Mouse (Mus musculus) kidney, postnatal 36 days (tissue): ENCODE results near the gene Slc9a2.
"Not testable (repeated sequence)": the region's sequence is repeated elsewhere in the genome, so short reads cannot be mapped to it uniquely, and the experiment has no call there.

Experiments used
- DNase-seq, 2 experiments: peaks; one replicate each; pipeline ENCODE4 v3.0.0; 2021 to 2022; ENCODE audit warnings: mixed read lengths in 2 of 2

Gene Slc9a2

DNA sequence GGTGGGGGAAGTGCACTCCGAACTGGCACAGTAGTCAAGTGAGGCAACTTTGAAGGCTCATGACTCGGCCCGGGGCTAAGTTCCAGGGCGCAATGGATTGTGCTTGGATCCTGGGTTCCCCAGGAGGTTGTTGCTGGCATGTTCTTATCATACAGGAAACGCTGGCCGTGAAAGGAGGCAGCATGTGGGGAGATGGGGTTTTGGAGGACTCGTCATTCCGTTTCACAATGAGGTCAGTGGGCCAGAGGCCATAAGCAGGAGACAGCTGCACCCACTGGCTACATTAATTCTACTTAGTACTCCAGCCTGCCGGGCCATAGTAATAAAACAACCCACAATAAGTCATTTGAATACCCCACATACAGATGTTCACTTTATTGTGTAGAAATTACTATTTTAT is 34.6 kb downstream of the Slc9a2 start:
- no peak for DNase-seq

DNA sequence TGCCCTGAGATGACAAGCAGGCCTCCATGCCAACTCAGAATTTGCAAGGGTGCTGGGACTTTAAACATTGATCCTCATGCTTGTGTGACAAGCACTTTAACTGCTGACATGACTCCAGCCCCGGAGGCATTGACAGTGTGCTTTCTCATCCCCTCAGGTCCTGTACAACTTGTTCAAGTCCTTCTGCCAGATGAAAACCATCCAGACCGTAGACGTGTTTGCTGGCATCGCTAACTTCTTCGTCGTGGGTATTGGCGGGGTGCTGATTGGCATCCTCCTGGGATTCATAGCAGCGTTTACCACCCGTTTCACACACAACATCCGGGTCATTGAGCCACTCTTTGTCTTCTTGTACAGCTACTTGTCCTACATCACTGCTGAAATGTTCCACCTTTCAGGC is 45.7 kb downstream of the Slc9a2 start:
- DNase-seq, result no peak

DNA sequence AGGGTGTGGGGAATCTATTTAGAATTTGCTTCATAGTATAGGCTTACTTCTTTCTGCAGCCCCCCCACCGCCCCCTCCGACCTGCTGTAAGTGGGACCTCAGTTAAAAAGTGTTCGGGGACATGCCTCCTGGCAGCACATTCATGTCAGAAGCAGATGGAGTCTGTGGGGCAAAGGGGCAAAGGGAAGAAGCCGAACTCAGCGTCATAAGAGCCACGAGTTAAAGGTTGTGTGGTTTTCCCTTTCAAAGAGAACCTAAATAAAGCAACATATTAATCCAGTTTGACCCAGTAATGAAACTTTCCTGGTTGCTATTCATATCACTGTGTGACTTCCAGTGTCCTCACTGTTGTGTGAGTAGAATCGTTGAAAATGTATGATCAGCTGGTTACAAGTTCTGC is 47.0 kb downstream of the Slc9a2 start:
- DNase-seq, result peak; percentile 22 to 23

DNA sequence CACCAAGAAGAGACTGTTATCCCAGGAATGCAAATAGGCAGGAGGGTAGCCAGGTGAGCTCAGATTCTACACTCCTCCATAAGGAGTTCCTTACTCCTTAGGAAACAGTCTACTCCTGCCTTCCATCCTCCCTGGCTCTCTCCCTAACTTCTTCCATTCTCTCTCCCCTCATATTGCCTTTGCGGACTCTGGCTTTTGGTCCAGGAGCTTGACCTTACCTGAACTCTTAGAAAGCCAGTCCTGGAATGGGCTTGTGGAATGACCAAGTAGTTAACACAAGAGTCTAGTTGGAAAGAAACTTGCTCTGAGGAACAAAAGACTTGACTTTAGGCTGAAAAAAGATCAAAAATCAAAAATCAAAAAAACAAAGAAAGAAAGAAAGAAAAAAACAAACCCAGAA is 48.3 kb downstream of the Slc9a2 start:
- DNase-seq, result peak; percentile 28 to 63

DNA sequence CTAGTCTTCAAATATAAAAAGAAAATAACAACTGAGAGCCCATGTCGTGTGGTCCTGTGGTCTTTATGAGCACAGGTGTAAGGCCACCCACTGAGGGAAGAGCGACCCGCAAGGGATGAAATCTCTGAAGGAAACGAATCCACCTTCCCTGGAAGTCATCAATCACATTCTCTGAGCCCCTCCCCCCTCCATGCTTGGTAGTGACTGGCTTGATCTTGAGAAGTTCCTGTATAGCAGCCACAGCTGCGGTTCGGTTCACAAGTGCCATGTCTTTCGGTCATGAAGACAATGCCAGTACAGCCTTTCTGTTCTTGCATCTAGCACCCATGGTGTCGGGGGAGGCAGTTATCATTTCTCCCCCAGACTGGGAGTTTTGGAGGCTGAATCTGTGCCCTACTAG is 57.3 kb downstream of the Slc9a2 start:
- DNase-seq, result no peak

DNA sequence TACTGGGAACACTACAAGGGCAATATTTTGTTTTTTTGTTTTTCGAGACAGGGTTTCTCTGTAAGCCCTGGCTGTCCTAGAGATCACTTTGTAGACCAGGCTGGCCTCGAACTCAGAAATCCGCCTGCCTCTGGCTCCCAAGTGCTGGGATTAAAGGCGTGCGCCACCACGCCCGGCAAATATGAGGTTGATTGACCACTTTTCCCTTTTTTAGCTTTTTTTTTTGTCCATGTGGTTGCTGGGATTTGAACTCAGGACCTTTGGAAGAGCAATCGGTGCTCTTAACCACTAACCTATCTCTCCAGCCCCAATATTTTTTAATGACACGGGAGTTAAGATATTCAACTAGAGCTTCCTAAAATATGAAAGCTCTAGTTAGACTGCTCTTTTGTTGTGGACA is 57.9 kb downstream of the Slc9a2 start:
- DNase-seq, result not testable (repeated sequence)

DNA sequence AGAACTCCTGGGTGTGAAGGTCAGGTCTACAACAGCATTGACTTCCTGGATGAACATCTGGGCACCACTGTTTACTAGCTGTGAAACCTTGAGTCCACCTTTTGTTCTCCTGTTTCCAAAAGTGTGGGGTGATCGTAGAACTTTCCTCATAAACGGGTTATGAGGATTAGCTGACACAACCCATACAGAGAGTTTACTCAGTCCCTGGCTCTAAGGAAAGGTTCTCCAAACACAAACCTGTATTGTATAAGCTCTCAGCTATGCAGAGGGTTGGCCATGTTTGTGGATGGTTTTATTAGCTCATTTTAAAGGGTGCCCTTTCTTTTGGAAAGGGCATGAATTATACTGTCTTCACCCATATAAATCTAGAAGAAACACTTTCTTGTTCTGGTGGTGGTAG is 60.4 kb downstream of the Slc9a2 start:
- DNase-seq, result no peak

DNA sequence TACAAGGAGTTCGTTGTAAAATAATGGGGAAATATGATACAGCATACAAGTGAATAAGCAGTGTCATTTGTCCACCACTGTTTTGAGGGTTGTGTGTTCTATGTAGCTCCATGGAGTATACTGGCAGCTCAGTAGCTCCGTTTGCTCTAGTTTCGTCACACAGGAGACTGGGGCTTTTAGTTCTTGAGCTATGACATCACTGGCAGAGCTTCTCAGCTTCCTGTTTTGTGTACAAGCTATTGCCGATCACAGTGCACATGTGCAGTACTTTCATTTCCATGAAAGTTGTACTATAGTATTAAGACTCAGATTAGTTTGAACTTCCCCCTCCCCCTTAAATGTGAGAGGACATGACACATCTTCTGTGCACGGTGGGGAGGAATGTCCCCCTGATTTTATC is 65.7 kb downstream of the Slc9a2 start:
- DNase-seq, result no peak

DNA sequence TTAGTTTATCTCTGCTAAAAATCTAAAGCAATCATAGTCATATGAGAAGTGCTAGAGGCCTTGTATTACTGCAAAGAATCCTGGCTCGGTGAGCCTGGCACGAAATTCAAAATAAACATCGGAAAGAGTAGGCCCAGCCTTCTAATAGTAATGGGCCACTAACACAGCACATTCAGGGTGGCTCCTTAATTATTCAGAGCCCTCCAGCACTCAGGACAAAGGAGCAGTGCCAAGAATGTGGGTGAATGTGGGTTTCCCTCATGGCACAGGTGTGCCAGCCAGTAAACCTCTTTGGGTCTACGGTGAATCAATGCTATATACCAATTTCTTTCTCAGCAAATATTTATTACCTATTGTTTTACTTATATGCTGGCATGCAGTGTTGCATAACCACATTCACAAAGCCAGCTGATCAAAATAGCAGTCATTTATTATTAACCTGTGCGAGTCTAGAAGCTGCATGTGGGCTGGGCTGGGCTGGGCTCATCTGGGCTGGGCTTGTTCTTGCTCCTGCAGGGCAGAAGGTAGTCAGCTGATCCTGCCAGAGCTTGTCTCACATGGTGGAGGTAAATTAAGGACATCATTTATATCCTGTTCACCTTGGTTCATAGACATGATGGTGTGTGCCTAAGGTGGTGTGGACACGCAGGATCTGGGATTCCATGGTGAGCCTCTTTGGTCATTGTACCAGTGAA is 79.5 kb downstream of the Slc9a2 start:
- peak; percentile 68 to 83 for DNase-seq

DNA sequence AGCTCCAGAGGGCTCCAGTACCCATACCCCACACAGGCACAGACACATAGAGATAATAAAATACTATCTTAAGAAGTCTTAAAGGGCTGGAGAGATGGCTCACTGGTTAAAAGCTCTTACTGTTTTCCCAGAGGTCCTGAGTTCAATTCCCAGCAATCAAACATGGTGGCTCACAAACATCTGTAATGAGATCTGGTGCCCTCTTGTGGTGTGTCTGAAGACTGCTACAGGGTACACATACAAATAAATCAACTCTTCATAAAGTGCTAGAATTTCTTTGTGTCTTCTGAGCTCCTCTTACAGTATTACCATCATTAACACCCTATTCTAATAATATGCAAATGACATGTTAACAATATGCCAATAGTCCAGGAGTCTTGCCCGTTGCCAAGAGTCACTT is 83.7 kb downstream of the Slc9a2 start:
- no peak for DNase-seq

DNA sequence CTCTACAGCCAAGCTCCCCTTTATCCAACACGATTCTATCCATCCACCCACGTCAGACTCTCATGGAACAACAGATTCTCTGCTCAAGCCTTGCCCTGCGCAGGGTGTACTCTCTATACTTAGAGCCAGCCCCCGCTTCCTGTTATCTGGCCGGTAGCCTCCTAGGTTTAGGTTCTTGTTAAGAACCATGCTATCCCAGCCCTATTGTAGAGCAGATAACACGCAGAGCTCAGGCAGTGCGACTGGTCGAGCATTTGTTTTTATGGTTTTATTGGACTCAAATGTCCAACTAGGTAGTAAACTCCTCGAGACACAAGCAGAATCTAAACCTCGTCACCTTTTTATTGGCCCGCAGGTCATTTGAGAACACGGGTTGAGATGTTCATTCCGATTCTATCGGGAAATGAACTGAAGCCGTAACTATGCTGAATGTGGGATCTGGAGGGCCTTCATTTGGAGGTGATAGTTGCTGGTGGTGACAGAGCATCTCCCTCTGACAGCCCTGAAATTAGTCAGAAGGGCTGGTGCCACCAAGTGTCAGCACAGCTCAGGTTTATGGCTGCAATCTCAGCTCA is 84.4 kb downstream of the Slc9a2 start:
- no peak for DNase-seq

DNA sequence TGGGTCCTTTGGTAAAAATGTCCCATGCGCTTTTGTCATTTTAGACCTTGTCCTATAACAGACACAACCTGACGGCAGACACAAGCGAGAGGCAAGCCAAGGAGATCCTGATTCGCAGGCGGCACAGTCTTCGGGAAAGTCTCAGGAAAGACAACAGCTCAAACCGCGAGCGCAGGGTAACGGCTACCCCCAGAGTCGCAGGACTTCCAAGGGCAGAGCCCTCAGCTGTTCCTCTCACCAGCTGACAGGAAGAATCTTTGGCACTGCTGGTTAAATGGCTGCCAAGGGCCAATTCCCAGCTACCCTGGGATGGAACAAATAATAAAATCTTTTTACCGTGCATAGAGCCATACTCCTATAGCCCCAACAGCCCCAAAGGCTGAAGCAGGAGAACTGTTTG is 85.1 kb downstream of the Slc9a2 start:
- no peak for DNase-seq

DNA sequence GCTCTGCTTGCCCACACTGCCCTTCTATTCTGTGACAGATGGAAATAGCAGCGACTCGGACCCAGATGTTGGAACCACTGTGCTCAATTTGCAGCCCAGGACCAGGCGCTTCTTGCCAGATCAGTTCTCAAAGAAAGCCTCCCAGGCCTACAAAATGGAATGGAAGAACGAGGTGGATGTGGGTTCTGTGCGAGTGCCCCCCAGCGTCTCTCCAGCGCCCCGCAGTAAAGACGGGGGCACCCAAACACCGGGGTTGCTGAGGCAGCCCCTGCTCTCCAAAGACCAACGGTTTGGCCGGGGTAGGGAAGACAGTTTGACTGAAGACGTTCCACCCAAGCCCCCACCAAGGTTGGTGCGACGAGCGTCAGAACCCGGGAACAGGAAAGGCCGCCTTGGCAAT is 87.2 kb downstream of the Slc9a2 start:
- DNase-seq, result no peak

DNA sequence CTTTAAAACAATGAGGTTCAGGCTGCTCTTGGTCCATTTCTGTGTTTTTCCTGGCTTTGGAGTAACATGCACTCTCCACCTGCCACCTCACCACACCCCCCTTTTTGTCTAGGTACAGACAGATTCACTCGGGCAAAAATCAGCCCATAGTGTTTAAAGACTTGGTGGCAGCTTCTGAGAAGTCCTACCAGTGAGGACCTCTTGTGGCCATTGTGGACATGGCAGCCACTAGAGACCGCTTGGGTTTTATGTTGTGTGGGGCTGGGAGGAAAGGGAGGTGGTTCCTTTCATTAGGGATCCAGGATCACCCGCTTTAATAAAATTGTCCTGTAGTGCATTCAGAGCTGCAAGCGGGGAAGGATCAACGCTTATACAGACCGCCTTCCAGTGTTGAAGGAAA is 88.2 kb downstream of the Slc9a2 start:
- peak; percentile 73 to 85 for DNase-seq

DNA sequence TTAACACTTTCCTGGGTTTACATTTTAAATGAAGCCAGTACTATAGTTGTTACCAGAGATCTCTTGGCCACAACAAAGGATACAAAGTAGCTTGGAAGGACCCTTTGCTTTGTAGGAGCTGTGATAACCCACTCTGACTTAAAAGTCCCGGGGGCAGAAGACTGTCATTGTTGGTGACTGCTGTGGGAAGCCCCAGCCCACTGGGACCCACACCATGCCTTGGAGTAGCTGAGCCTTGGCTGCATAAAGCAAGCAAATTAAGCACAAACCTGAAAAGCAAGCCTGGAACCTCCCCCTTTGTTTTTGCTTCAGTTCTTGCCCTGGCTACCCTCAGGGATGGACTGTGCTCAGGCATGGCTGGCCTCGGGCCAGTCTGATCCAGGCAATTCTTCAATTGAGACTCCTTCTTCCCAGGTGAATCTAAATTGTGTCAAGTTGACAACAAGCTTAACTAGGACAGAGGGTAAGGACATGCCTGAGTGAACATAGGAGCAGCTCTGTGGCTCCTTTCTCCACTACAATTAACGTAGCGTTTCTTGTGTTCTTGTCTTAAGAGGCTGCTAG is 89.0 kb downstream of the Slc9a2 start:
- peak; percentile 86 to 88 for DNase-seq

DNA sequence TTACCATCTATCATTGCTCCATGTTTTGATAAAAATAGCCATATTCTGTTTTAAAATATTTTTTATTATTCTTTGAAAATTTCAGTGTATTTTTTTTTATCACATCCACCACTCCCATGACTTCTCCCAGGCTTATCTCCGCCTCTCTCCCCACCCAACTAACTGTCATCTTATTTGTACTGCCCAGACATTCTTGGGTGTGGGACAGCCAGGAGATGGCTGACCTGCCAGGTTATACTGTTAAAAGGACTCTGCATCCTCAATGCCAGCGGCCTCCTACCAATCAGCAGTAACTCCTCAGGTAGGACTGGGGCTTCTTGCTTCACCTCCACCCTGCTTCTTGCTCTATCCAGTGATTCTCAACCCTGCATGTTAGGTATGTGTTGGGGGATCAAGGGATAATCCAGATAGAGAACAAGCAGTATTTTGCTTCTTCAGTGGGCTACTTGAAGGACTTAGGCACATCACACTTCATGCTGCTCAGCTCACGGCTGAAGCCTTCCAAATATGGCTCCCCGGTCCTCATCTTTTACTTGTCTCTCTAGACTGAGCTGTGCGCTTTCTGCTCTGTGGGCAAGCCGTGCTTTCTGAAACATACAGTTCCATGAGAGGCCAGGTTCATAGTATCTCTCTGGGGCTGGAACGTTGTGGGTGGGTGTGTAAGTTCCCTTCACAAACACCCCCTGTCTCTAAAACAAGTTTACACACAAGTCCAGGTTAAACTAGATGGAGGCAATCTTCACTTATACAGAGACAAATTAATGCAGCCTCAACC is 91.0 kb downstream of the Slc9a2 start:
- DNase-seq, result no peak

DNA sequence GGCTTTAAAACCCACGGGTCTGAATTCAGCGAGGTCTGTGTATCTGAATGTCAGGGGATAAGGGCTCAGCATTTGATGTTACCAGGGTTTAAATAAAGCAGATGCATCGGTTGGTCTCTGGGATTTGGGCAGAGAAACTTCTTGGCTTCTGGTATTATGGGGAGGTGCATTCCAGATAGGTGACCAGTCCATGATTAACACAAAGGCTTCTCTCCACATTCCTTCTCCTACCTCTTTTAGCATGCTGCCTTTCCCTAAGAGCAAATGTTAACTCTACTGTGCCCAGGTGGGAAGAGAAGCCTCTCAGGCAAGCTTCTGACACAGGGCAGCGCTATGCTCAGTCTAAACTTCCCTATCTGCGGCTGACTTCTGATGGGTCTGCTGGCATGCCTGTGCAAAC is 92.9 kb downstream of the Slc9a2 start:
- DNase-seq, result no peak

DNA sequence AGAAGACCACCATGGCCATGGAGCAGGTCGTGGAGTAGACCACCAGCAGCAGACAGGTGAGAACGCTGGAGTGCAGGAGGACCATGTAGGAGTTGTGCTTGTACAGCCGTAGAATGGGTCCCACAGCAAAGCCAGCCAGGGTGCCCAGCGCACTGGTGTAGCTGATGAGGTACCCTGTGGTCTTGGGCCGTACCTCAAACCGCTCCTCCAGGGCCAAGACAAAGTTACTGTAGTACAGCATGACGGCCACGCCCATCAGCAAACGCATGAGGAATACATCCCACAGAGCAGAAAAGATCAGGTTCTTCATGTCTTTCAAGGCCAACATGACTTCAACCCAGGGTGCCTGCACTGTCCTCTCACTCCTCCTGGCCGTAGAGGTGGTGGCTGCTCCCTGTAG is 93.7 kb downstream of the Slc9a2 start:
- DNase-seq, result no peak

DNA sequence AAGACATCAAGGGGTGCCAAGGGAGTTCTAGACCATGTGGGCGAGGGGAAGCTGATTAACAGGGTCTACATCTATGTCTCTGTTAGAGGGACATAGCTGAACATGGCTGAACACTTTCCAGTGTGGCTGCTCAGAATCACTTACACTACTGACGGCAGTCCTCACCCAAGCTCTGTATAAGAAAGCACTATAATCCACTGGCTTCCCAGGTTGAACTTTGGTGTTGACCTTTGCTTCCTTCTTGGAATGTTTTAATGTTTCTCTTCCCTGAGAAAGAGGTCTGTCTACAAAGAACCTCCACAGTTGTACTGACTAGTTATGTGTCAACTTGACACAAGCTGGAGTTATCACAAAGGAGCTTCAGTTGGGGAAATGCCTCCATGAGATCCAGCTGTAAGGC is 95.7 kb downstream of the Slc9a2 start:
- DNase-seq, result peak in 1 of 2 experiments; percentile 56

DNA sequence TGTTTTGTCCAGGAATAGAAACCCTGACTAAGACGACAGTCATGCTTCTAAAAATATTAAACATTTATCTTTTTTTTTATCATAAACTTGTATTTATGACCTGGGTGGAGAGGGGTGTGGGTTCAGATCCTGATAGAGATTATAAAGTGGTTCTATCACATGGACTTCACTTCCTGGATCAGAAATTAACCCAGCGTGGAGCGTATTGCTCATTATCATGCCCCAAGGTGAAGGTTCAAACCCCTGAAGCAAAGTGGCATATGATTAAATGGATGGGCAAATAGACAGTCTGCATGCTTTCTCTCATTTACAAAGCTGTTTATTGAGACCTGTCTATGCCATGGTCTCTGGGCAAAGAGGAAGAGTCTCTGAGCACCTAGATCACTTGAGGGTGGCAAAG is 96.4 kb downstream of the Slc9a2 start:
- DNase-seq, result peak in 1 of 2 experiments; percentile 33

DNA sequence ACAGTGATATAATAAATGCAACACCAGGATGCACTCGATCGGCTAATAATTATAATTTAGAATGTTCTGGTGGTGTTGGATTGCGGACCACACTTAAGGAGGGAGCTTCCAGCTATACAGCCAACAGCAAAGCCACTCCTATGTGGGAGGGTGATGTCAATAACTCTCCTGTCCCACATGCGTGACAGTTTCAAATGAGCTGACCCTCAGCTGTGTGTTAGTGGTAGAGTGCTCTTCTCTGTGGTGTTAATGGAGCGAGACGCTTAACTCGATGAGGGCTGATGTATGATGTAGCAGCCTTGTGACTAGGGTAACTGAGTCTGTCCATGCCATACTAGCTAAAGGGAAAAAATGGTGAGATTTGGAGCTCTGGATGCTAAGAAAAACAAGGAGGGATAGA is 103.1 kb downstream of the Slc9a2 start:
- DNase-seq, result no peak

DNA sequence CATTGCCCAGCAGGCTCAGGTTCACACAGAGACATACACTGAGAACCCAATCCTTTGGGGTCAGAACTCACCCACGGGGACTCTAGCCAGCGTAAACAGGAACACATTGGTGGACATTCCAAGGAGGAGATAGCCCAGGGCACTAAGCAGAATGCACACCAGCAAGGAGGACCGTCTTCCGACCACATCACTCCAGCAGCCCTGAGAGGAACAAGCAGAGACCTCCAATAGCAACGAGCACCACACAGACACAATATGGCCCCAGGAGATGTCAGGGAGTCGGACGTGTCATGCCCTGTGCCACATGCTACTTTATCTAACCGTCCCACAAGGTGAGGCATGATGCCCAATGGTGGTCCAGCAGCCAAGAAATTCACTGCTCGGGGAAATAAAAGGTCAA is 103.9 kb downstream of the Slc9a2 start:
- DNase-seq, result no peak

DNA sequence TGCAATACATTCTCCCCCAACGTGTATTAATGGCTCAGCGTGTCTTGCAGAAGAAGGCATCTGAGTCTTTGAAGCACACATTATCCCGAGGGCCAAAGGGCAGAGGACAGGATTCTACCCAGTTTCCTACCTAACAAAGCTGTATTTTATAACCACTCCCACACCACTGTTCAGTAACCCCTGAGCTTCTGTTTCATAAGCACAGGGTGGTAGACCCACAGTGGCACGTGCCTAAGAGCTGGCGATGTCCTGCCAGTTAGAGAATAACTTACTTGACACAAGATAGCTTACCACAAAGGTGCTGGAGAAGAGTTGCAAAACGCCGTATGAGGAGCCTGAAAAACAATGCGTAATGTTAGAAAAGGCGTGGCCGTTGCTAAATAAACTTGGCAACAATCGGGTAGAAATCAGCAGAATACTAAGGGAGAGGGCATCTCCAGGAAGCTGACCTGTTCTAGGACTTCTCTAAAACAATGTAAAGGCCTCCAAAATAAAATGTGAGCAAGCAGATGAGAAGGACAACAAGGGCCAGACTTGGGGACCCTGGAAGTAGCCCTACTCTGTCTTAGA is 105.6 kb downstream of the Slc9a2 start:
- DNase-seq, result peak; percentile 75 to 90

DNA sequence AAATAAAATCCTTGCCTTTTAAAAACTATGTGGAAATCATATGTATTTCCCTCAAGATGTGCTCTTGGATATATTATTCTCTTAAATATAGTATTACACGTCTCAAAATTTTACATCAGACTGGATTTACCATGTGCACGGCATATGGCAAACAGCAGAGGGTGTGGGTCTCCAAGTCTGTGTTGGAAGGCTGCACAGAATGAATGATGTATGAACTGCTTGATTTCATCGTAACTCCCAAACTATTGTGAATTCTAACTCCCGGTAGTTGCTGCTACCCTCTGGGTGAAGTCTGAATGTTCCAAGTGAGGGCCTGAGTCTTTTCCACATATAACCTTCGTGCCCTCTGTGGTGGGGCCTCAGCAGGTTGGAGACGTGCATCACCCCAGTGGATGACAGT is 108.6 kb downstream of the Slc9a2 start:
- DNase-seq, result no peak
